Mouse (Mus musculus) midbrain, embryonic 13.5 days (tissue): ENCODE results near the gene Senp1. TPM values are rescaled to one million over a fixed set of nuclear protein-coding genes. Genes with fewer than 3 reads are reported as not detected.

Source experiments
- ATAC-seq: fragments of 200-750 bp; cut with Nextera tagmentation; 2 replicates; pipeline ENCODE4 v1.8.0; 2017; ENCODE audit warnings: mild to moderate bottlenecking, moderate TSS enrichment, moderate library complexity
- H3K27ac ChIP-seq: fragments of 300-500 bp; sonication (generic); 2 replicates; pipeline ENCODE4 v1.5.1; 2015; ENCODE audit warnings: inconsistent platforms, mild to moderate bottlenecking, moderate library complexity
- H3K27me3 ChIP-seq: fragments of 300-500 bp; sonication (generic); 2 replicates; pipeline ENCODE4 v1.6.1; 2015; ENCODE audit warnings: mild to moderate bottlenecking, inconsistent platforms
- H3K36me3 ChIP-seq: fragments of 300-500 bp; sonication (generic); 2 replicates; pipeline ENCODE4 v1.6.1; 2015; ENCODE audit warnings: mild to moderate bottlenecking, inconsistent platforms
- H3K4me1 ChIP-seq: fragments of 300-500 bp; sonication (generic); replicated peaks from 2 replicates; pipeline ENCODE4 v1.6.1; 2015; ENCODE audit warnings: inconsistent platforms
- H3K4me2 ChIP-seq: fragments of 300-500 bp; sonication (generic); replicated peaks from 2 replicates; pipeline ENCODE4 v1.6.1; 2015; ENCODE audit warnings: moderate library complexity, mild to moderate bottlenecking, inconsistent platforms
- H3K4me3 ChIP-seq: fragments of 300-500 bp; sonication (generic); replicated peaks from 2 replicates; pipeline ENCODE4 v1.5.1; 2015; ENCODE audit warnings: mild to moderate bottlenecking, inconsistent platforms
- H3K9ac ChIP-seq: fragments of 300-500 bp; sonication (generic); replicated peaks from 2 replicates; pipeline ENCODE4 v1.6.1; 2015; ENCODE audit warnings: mild to moderate bottlenecking, inconsistent platforms
- H3K9me3 ChIP-seq: fragments of 300-500 bp; sonication (generic); 2 replicates; pipeline ENCODE4 v1.6.1; 2016; ENCODE audit warnings: mild to moderate bottlenecking, inconsistent platforms
- WGBS: fragments of 180-500 bp; shearing (Covaris S2); methylation state at CpG from one replicate; pipeline ENCODE4 v1.1.7; 2015; 5-methylcytosine and 5-hydroxymethylcytosine counted together
- polyA plus RNA-seq: library from polyadenylated mRNA; unstranded; fragments of >200 nt; fragmentation: Nextera tagmentation; extraction: Ambion mirVana; gene quantifications from 2 replicates; pipeline ENCODE4 v1.2.1, GENCODE M21; 2015

Senp1 gene
- polyA plus RNA-seq, 1 experiment from 2014 or later: 27.6 TPM

DNA sequence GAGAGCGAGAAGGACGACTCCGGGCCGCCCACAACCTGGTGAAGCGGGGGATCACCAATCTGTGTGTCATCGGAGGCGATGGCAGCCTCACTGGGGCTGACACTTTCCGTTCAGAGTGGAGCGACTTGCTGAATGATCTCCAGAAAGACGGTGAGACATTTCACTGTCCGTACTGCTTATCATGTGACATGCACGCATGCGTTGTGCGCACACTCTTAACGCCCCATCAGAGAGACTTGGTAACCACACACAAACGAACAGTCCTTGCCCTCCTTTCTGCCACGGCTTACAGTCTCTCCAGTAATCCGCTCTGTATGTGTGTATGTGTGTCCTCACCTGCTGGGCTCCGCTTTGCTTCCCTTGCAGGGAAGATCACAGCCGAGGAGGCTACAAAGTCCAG lies 27.3 kb upstream of the Senp1 start:
- Histone ChIP-seq H3K9me3 (no peaks in the 10 kb centered on the region), H3K27ac (no peak overlapping the region), H3K4me1 (no peaks in the 10 kb centered on the region), H3K4me3 (no peak overlapping the region), H3K27me3 (no peaks in the 10 kb centered on the region), H3K4me2 (no peak overlapping the region), H3K36me3 (peaks cover 92% of the 10 kb centered on the region), H3K9ac (no peak overlapping the region)
- 95% methylated on average over 20 of the region's 20 CpGs for WGBS
- ATAC-seq: no peak

DNA sequence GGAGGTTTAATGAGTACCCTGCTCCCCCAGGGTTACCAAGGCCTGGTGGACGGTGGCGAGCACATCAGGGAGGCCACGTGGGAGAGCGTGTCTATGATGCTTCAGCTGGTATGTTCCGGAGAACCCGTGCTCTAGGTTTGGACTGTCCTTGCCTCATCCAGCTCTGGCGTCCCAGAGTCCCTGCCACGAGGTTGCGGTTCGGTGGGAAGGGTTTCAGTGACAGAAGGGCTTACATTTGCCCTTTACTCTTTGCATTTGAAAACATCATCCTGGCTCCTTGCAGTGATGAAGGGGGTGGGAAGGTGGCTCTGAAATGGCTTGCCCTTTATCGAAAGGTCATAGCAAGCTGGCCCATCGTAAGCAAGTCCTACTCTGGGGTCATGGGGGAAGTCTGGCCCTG lies 25.8 kb upstream of the Senp1 start:
- Histone ChIP-seq H3K4me3 (no peak overlapping the region), H3K9ac (no peak overlapping the region), H3K36me3 (peaks cover 85% of the 10 kb centered on the region), H3K27ac (no peak overlapping the region), H3K9me3 (no peaks in the 10 kb centered on the region), H3K4me1 (no peaks in the 10 kb centered on the region), H3K4me2 (no peak overlapping the region), H3K27me3 (no peaks in the 10 kb centered on the region)
- no peak for ATAC-seq
- 89% methylated on average over 12 of the region's 12 CpGs for WGBS

DNA sequence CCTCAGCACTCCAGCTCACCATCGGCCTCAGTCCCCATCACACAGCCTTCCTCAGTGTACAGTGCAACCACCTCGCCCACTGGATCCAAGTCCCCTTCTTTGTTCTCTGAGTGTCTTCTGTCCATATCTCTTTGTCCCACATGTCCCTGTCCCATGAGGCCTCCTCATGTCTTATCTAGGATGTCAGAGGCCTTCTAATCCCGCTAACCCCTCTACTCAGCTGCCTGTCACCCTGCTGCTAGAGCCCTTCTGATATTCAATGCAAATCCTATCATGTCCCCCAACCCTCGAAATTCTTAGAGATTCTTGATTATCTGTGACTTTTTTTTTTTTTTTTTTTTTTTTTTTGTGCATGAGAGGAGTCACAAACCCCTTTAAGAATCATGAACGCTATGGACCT lies 22.7 kb upstream of the Senp1 start:
- 73% methylated on average over 5 of the region's 5 CpGs for WGBS
- Histone ChIP-seq H3K4me1 (no peaks in the 10 kb centered on the region), H3K4me2 (no peak overlapping the region)

DNA sequence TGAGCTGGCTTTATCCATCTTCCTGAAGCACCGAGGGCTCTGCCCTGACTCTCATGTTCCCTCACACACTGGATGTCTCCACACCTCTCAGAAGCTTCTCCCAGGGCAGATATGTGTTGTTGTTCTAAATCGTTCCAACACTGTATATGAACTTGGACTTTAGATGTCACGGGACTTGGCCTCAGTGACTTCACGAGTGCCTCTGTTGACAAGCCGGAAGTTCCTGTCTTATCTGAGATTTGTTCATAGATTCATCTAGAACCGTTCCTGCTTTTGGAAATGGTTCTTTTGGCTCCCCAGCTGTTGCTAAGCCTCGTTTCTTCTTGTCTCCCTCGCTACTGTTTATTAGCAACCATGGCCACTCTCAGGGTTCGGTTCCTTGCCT lies 22.2 kb upstream of the Senp1 start:
- H3K9me3 ChIP-seq: no peaks in the 10 kb centered on the region
- WGBS: 90% methylated on average over 9 of the region's 9 CpGs
- no peak overlapping the region for H3K4me2 ChIP-seq
- no peak overlapping the region for H3K4me3 ChIP-seq
- no peaks in the 10 kb centered on the region for H3K27me3 ChIP-seq
- no peak overlapping the region for H3K9ac ChIP-seq
- H3K36me3 ChIP-seq: peaks cover 66% of the 10 kb centered on the region
- 0 out of 2 replicates have a peak, but pooled peaks cover 3% of the 10 kb centered on the region for H3K4me1 ChIP-seq
- no peak overlapping the region for H3K27ac ChIP-seq
- no peak for ATAC-seq

More for the DNA sequence above, 22.7 kb upstream of the Senp1 start:
- Histone ChIP-seq H3K9me3 (no peaks in the 10 kb centered on the region), H3K27me3 (no peaks in the 10 kb centered on the region), H3K27ac (no peak overlapping the region), H3K4me3 (no peak overlapping the region), H3K9ac (no peak overlapping the region), H3K36me3 (peaks cover 71% of the 10 kb centered on the region)
- ATAC-seq: no peak

DNA sequence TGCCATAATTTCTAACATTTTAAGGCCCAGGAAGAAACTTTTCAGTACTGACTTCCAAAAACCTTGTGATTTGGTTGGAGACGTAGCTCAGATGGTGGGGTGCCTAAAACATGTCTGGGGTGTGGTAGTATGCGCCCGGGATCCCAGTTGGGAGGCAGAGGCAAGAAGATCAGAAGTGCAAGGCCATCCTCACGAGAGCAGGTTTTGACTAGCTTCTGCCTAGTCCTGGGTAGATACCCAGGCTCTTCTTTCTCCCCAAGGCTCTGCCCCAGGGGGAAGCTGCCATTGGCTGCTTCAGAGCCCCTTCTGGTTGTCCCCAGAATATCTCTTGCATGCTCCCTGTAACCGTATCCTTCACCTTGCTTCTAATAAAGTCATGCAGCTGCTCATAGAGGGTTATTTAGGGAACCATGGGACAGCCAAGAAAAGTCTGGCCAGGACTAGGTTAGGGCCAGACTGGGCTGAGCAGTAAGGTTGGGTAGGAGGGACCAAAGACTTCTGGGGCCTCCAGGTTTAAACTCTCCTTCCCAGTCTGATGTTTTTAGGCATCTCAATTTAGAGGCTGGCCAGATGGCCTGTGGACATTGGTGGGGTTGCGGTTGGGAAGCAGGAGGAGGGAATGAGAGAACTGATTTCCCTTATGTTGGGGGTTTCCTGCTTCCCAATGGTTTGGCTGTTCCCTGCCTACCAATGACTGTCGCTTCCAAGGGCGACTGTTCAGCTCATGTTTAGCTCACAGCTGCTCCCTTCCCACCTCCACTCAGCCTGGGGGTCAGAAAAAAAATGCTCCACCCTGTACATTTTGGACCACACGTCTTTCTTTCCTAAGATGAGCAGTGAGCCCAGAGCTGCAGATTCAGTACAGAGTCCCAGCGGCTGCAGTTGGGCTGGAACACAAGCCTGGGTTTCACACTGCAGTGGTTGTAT lies 21.6 kb upstream of the Senp1 start:
- peaks cover 9% of the 10 kb centered on the region for H3K4me1 ChIP-seq
- H3K9ac ChIP-seq: no peak overlapping the region
- peaks cover 60% of the 10 kb centered on the region for H3K36me3 ChIP-seq
- ATAC-seq: no peak
- 89% methylated on average over 10 of the region's 10 CpGs for WGBS
- no peaks in the 10 kb centered on the region for H3K27me3 ChIP-seq
- H3K27ac ChIP-seq: no peak overlapping the region
- H3K9me3 ChIP-seq: no peaks in the 10 kb centered on the region
- no peak overlapping the region for H3K4me3 ChIP-seq
- no peak overlapping the region for H3K4me2 ChIP-seq

- Histone ChIP-seq H3K9ac (no peak overlapping the region), H3K4me2 (no peak overlapping the region), H3K27ac (no peak overlapping the region), H3K27me3 (no peaks in the 10 kb centered on the region), H3K36me3 (peaks cover 52% of the 10 kb centered on the region), H3K4me1 (peaks cover 18% of the 10 kb centered on the region), H3K9me3 (no peaks in the 10 kb centered on the region), H3K4me3 (no peak overlapping the region)
- no peak for ATAC-seq
- WGBS: 87% methylated on average over 10 of the region's 10 CpGs
Observed at GRCm38 (mm10) chr15:98114098-98114851, 20.7 kb upstream of the Senp1 start.

- Histone ChIP-seq H3K4me1 (peaks cover 36% of the 10 kb centered on the region), H3K9ac (no peak overlapping the region), H3K27ac (no peak overlapping the region), H3K36me3 (peaks cover 31% of the 10 kb centered on the region), H3K4me3 (no peak overlapping the region), H3K9me3 (no peaks in the 10 kb centered on the region), H3K4me2 (no peak overlapping the region), H3K27me3 (no peaks in the 10 kb centered on the region)
- no peak for ATAC-seq
- 85% methylated on average over 5 of the region's 5 CpGs for WGBS
Observed at GRCm38 (mm10) chr15:98111791-98112190, 18.2 kb upstream of the Senp1 start.

GRCm38 (mm10) chr15:98108297-98109152 lies 15.0 kb upstream of the Senp1 start:
- peak overlapping the region; percentile 72 for H3K4me3 ChIP-seq
- WGBS: 3% methylated on average over 36 of the region's 37 CpGs
- H3K27me3 ChIP-seq: peaks cover 4% of the 10 kb centered on the region; the same call in 1 of the 2 replicates
- H3K4me2 ChIP-seq: peak overlapping the region; percentile 85
- peak; percentile 95 for ATAC-seq
- peak overlapping the region; percentile 87 for H3K27ac ChIP-seq
- no peaks in the 10 kb centered on the region for H3K9me3 ChIP-seq
- peaks cover 36% of the 10 kb centered on the region for H3K4me1 ChIP-seq
- H3K9ac ChIP-seq: peak overlapping the region; percentile 86
- H3K36me3 ChIP-seq: peaks cover 13% of the 10 kb centered on the region; the same call in 1 of the 2 replicates

DNA sequence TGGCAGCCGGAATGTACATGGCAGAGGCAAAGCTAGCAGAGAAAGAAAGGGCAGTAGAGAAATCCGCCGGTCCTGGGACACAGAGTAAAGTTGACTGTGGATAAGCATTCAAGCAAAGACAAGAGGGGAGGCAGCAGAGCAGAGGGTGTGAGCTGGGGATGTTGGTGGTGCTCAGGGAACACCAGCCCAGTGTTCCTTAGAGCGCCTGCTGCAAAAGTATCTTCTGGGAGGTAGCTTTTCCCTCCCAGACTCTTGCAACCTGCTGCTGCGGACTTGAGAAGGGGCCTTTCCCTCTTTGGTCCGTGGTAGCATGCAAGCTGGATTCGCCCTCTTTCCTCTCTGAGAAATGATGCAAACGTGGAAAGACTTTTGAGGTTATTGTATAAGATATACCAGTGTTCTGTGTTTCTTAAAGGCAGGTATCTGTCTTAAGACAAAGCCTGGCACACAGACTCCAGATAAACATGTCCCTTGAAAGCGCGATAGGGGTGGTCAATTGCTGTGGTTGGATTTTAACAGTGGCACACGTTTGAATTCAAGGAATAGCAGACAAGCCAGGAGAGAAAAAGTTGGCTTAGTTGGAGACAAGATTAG lies 14.3 kb upstream of the Senp1 start:
- H3K27me3 ChIP-seq: peaks cover 4% of the 10 kb centered on the region; the same call in 1 of the 2 replicates
- peaks cover 36% of the 10 kb centered on the region for H3K4me1 ChIP-seq
- WGBS: 29% methylated on average over 11 of the region's 11 CpGs
- H3K4me3 ChIP-seq: peak overlapping the region; percentile 72
- H3K27ac ChIP-seq: peak overlapping the region; percentile 87
- H3K9me3 ChIP-seq: no peaks in the 10 kb centered on the region
- H3K4me2 ChIP-seq: peak overlapping the region; percentile 85
- H3K9ac ChIP-seq: peak overlapping the region; percentile 86
- H3K36me3 ChIP-seq: peaks cover 9% of the 10 kb centered on the region; the same call in 1 of the 2 replicates
- ATAC-seq: no peak

DNA sequence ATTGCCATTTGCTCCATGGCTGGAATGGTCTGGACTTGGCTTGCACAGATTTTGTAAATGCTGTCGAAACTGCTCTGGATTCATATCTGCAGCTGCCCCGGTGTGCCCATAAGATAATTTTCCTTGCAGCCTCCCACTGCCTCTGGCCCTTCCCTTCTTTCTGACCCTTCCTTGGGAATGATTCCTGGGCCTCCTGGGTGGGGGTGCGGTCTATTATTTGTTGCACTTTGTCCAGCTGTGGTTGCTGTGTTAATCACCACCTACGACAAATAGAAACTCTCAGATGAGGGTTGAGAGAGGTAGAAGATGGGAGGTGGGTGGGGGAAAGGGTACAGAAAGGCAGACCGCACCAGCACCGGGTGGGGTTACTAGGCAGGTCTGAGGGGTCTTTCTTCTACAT lies 13.7 kb upstream of the Senp1 start:
- peaks cover 3% of the 10 kb centered on the region; the same call in 1 of the 2 replicates for H3K36me3 ChIP-seq
- WGBS: 84% methylated on average over 6 of the region's 6 CpGs

GRCm38 (mm10) chr15:98106506-98106905 lies 13.0 kb upstream of the Senp1 start:
- 90% methylated on average over 6 of the region's 6 CpGs for WGBS
- Histone ChIP-seq H3K4me2 (no peak overlapping the region), H3K9ac (no peak overlapping the region), H3K27me3 (peaks cover 4% of the 10 kb centered on the region; the same call in 1 of the 2 replicates), H3K9me3 (no peaks in the 10 kb centered on the region), H3K27ac (no peak overlapping the region), H3K4me3 (no peak overlapping the region), H3K4me1 (peaks cover 36% of the 10 kb centered on the region), H3K36me3 (no peaks in the 10 kb centered on the region)
- ATAC-seq: no peak

More for the DNA sequence above, 13.7 kb upstream of the Senp1 start:
- Histone ChIP-seq H3K9me3 (no peaks in the 10 kb centered on the region), H3K4me1 (peaks cover 36% of the 10 kb centered on the region), H3K9ac (no peak overlapping the region), H3K4me3 (no peak overlapping the region), H3K27me3 (peaks cover 4% of the 10 kb centered on the region; the same call in 1 of the 2 replicates), H3K4me2 (no peak overlapping the region), H3K27ac (no peak overlapping the region)
- no peak for ATAC-seq
